In the genomic region with DNA sequence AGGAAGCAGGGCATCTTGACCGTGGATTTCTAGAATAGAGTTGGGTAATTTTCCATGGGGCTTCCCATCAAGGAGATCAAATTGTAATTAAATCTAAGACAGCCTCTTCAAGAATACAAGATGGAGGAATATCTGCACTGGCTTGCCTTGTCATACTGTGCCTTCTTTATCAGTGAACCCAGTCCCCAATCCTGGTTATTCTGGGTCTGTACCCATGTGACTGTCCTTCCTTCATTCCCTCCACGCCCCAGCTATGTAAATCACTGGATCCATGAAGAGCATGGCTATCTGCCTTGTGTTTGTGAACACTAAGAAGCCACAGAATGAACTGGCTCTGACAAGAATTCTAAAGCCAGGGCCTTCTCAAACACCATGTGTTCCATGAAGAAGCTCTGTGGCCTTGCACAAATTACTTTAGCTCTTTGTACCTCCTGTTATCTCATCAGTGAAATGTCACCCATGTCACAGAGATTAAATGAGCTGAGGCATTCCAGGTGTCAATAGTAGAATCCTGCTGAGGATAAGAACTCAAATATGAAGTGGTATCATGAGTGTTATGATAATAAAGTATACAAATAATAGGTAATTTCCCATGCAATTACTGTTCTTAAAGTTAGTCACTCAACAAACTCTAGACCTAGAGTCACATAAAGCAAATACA, we compare ENCODE assay signal across 27 mouse cellular contexts.
"Had no signal": no experiment of that assay in that cellular context is flagged by ENCODE, and none has a peak within 500 bp of the region (broad histone marks: within the 10 kb centered on the region; RNA-seq: fewer than 3 reads in every experiment).

No protein-coding gene starts in this region.

- H3K4me2 ChIP-seq: embryonic facial prominence, embryonic 12.5 days; embryonic facial prominence, embryonic 13.5 days; embryonic facial prominence, embryonic 15.5 days; forebrain, embryonic 12.5 days; forebrain, embryonic 13.5 days; forebrain, embryonic 15.5 days had no signal

- H3K9ac ChIP-seq: embryonic facial prominence, embryonic 12.5 days; embryonic facial prominence, embryonic 13.5 days; embryonic facial prominence, embryonic 15.5 days; forebrain, embryonic 12.5 days; forebrain, embryonic 13.5 days; forebrain, embryonic 15.5 days; forebrain, postnatal 0 days had no signal

- ATAC-seq: forebrain, embryonic 13.5 days; forebrain, embryonic 14.5 days; forebrain, embryonic 15.5 days; forebrain, embryonic 16.5 days; forebrain, postnatal 0 days had no signal

- H3K9me3 ChIP-seq: embryonic facial prominence, embryonic 10.5 days; embryonic facial prominence, embryonic 12.5 days; embryonic facial prominence, embryonic 13.5 days; embryonic facial prominence, embryonic 15.5 days; forebrain, embryonic 12.5 days; forebrain, embryonic 13.5 days; forebrain, embryonic 15.5 days had no signal

- H3K27ac ChIP-seq: embryonic facial prominence, embryonic 10.5 days; embryonic facial prominence, embryonic 12.5 days; embryonic facial prominence, embryonic 13.5 days; embryonic facial prominence, embryonic 15.5 days; forebrain, embryonic 12.5 days; forebrain, embryonic 13.5 days; forebrain, embryonic 15.5 days; gastrocnemius, adult 2 months; heart, adult 2 months had no signal

- H3K27me3 ChIP-seq: embryonic facial prominence, embryonic 12.5 days; embryonic facial prominence, embryonic 13.5 days; embryonic facial prominence, embryonic 15.5 days; forebrain, embryonic 12.5 days; forebrain, embryonic 13.5 days; forebrain, embryonic 15.5 days had no signal

- H3K4me3 ChIP-seq: embryonic facial prominence, embryonic 10.5 days; embryonic facial prominence, embryonic 12.5 days; embryonic facial prominence, embryonic 13.5 days; embryonic facial prominence, embryonic 15.5 days; erythroblast, embryonic 14.5 days; forebrain, embryonic 12.5 days; forebrain, embryonic 13.5 days; forebrain, embryonic 15.5 days; gastrocnemius, adult 2 months; heart, adult 2 months had no signal

- H3K4me1 ChIP-seq: embryonic facial prominence, embryonic 10.5 days; embryonic facial prominence, embryonic 12.5 days; embryonic facial prominence, embryonic 13.5 days; embryonic facial prominence, embryonic 15.5 days; forebrain, embryonic 12.5 days; forebrain, embryonic 13.5 days; forebrain, embryonic 15.5 days had no signal

- H3K36me3 ChIP-seq: embryonic facial prominence, embryonic 10.5 days; embryonic facial prominence, embryonic 12.5 days; embryonic facial prominence, embryonic 13.5 days; embryonic facial prominence, embryonic 15.5 days; forebrain, embryonic 12.5 days; forebrain, embryonic 15.5 days had no signal

- DNase-seq: cerebellum, adult 2 months; cerebellum, adult 8-10 months; cerebellum, adult 9-11 months; cerebellum, postnatal 10 days; cerebellum, postnatal 14 days; cerebellum, postnatal 25 days; cerebellum, postnatal 36 days; embryo, embryonic 11 days; forebrain, postnatal 0 days; gastrocnemius, adult 2 months; gastrocnemius, postnatal 10 days; gastrocnemius, postnatal 14 days; gastrocnemius, postnatal 25 days; gastrocnemius, postnatal 36 days; heart, adult 11 months; heart, adult 18-20 months; heart, adult 2 months had no signal
